Mouse (Mus musculus) heart, embryonic 14.5 days (tissue): ENCODE measurements around the gene Hcn2. TPM values are rescaled to one million over a fixed set of nuclear protein-coding genes. Genes with fewer than 3 reads are reported as not detected.

Experiments
- ATAC-seq: fragments of 200-750 bp; cut with Nextera tagmentation; 2 replicates; pipeline ENCODE4 v1.8.0; 2017; ENCODE audit warnings: low read depth, moderate TSS enrichment; ENCODE audit not compliant: insufficient number of reproducible peaks, insufficient read depth, low FRiP score
- H3K27ac ChIP-seq, 2 experiments: fragments of 200-500 bp in 1 of 2; fragments of 300-500 bp in 1 of 2; sonication (generic) in 1 of 2; replicated peaks in 1 of 2; 2 replicates each; pipeline ENCODE4 v1.5.1; 2012 to 2014; ENCODE audit warnings: low read depth in 2 of 2, low read length in 2 of 2, control low read depth in 1 of 2, mild to moderate bottlenecking in 1 of 2, mixed read lengths in 1 of 2; ENCODE audit not compliant: control insufficient read depth in 1 of 2, insufficient read depth in 1 of 2
- H3K27me3 ChIP-seq: fragments of 300-500 bp; sonication (generic); 2 replicates; pipeline ENCODE4 v1.6.1; 2014; ENCODE audit warnings: mild to moderate bottlenecking, low read length, control low read depth; ENCODE audit not compliant: control insufficient read depth, insufficient read depth
- H3K36me3 ChIP-seq: fragments of 300-500 bp; sonication (generic); 2 replicates; pipeline ENCODE4 v1.6.1; 2014; ENCODE audit warnings: mild to moderate bottlenecking, control low read depth, low read length, mixed read lengths; ENCODE audit not compliant: control insufficient read depth, insufficient read depth
- H3K4me1 ChIP-seq, 2 experiments: fragments of 200-500 bp in 1 of 2; fragments of 300-500 bp in 1 of 2; sonication (generic) in 1 of 2; 2 replicates each; pipeline ENCODE4 v1.6.1; 2012 to 2014; ENCODE audit warnings: low read length in 2 of 2, control low read depth in 1 of 2, mixed read lengths in 1 of 2; ENCODE audit not compliant: control insufficient read depth in 2 of 2, insufficient read depth in 2 of 2
- H3K4me2 ChIP-seq: fragments of 300-500 bp; sonication (generic); 2 replicates; pipeline ENCODE4 v1.6.1; 2014; ENCODE audit warnings: mild to moderate bottlenecking, low read length
- H3K4me3 ChIP-seq, 2 experiments: fragments of 200-500 bp in 1 of 2; fragments of 300-500 bp in 1 of 2; sonication (generic) in 1 of 2; 2 replicates each; pipeline ENCODE4 v1.5.1; 2012 to 2014; ENCODE audit warnings: low read length in 2 of 2, mild to moderate bottlenecking in 2 of 2, control low read depth in 1 of 2, low read depth in 1 of 2, moderate library complexity in 1 of 2; ENCODE audit not compliant: control insufficient read depth in 1 of 2, insufficient read depth in 1 of 2
- H3K9ac ChIP-seq: fragments of 300-500 bp; sonication (generic); 2 replicates; pipeline ENCODE4 v1.6.1; 2014; ENCODE audit warnings: mild to moderate bottlenecking, low read length
- H3K9me3 ChIP-seq: fragments of 300-500 bp; sonication (generic); 2 replicates; pipeline ENCODE4 v1.6.1; 2016; ENCODE audit warnings: low read length, control low read depth; ENCODE audit not compliant: control insufficient read depth
- WGBS: fragments of 180-500 bp; shearing (Covaris S2); extraction: QIAGEN DNeasy Blood & Tissue Kit; methylation state at CpG from one replicate; pipeline ENCODE4 v1.1.7; 2014; 5-methylcytosine and 5-hydroxymethylcytosine counted together
- polyA plus RNA-seq: library from polyadenylated mRNA; unstranded; fragments of >200 nt; fragmentation: Nextera tagmentation; extraction: Ambion mirVana; gene quantifications from 2 replicates; pipeline ENCODE4 v1.2.1, GENCODE M21; 2014

Hcn2 gene
- polyA plus RNA-seq, 1 experiment from 2014 or later = 0.05 TPM

- Histone ChIP-seq H3K4me2 (no peak overlapping the region), H3K27me3 (no peaks in the 10 kb centered on the region), H3K36me3 (no peaks in the 10 kb centered on the region), H3K4me3 (no peak overlapping the region), H3K9ac (no peak overlapping the region), H3K27ac (no peak overlapping the region), H3K9me3 (no peaks in the 10 kb centered on the region), H3K4me1 (peaks cover 9 to 13% of the 10 kb centered on the region in 2 experiments)
- no peak for ATAC-seq
- WGBS = 75% methylated on average over 3 of the region's 3 CpGs
Measured at GRCm38 (mm10) chr10:79672088-79672455, 44.4 kb upstream of the Hcn2 start.

- Histone ChIP-seq H3K4me3 (no peak overlapping the region), H3K27ac (no peak overlapping the region), H3K4me2 (no peak overlapping the region), H3K27me3 (no peaks in the 10 kb centered on the region), H3K4me1 (peaks cover 9 to 13% of the 10 kb centered on the region in 2 experiments), H3K9ac (no peak overlapping the region), H3K9me3 (no peaks in the 10 kb centered on the region), H3K36me3 (no peaks in the 10 kb centered on the region)
- no peak for ATAC-seq
- WGBS = 90% methylated on average over 3 of the region's 3 CpGs
Measured at GRCm38 (mm10) chr10:79673054-79673453, 43.4 kb upstream of the Hcn2 start.

- H3K9ac ChIP-seq = no peak overlapping the region
- H3K4me1 ChIP-seq = peaks cover 3 to 9% of the 10 kb centered on the region in 2 experiments
- no peak overlapping the region for H3K27ac ChIP-seq
- H3K9me3 ChIP-seq = no peaks in the 10 kb centered on the region
- no peak overlapping the region for H3K4me2 ChIP-seq
- ATAC-seq = no peak
- H3K4me3 ChIP-seq = no peak overlapping the region
- no peaks in the 10 kb centered on the region for H3K27me3 ChIP-seq
- WGBS = 39% methylated on average over 44 of the region's 44 CpGs
- H3K36me3 ChIP-seq = no peaks in the 10 kb centered on the region
Measured at GRCm38 (mm10) chr10:79675346-79676035, 40.9 kb upstream of the Hcn2 start.

- no peak for ATAC-seq
- H3K27ac ChIP-seq = peak overlapping the region; percentile 79 to 88
- H3K9ac ChIP-seq = peak overlapping the region; percentile 62
- no peaks in the 10 kb centered on the region for H3K27me3 ChIP-seq
- H3K4me3 ChIP-seq = peak overlapping the region; percentile 77 to 88
- peak overlapping the region; percentile 73 for H3K4me2 ChIP-seq
- peaks cover 23% of the 10 kb centered on the region for H3K36me3 ChIP-seq
- peaks cover 21 to 27% of the 10 kb centered on the region in 2 experiments for H3K4me1 ChIP-seq
- 31% methylated on average over 11 of the region's 11 CpGs for WGBS
- H3K9me3 ChIP-seq = no peaks in the 10 kb centered on the region
Measured at GRCm38 (mm10) chr10:79680606-79681495, 35.6 kb upstream of the Hcn2 start.

GRCm38 (mm10) chr10:79681591-79682245, 34.7 kb upstream of the Hcn2 start, which contains the start of gene Cdc34:
TSS of gene Cdc34 (plus strand) at chr10:79682195.
- peak within 1 kb of the TSS; percentile 77 to 88 for H3K4me3 ChIP-seq
- H3K27me3 ChIP-seq = no peaks in the 10 kb centered on the region
- peak within 1 kb of the TSS; percentile 92 for H3K9ac ChIP-seq
- WGBS = under 1% methylated on average over 74 of the region's 84 CpGs
- peaks cover 22 to 33% of the 10 kb centered on the region in 2 experiments for H3K4me1 ChIP-seq
- H3K4me2 ChIP-seq = peak within 1 kb of the TSS; percentile 73
- H3K27ac ChIP-seq = peak within 1 kb of the TSS; percentile 79 to 88
- peaks cover 32% of the 10 kb centered on the region for H3K36me3 ChIP-seq
- ATAC-seq = peak; percentile 94
- no peaks in the 10 kb centered on the region for H3K9me3 ChIP-seq

- peaks cover 27 to 39% of the 10 kb centered on the region in 2 experiments for H3K4me1 ChIP-seq
- no peaks in the 10 kb centered on the region for H3K9me3 ChIP-seq
- peak overlapping the region; percentile 71 for H3K4me2 ChIP-seq
- no peaks in the 10 kb centered on the region for H3K27me3 ChIP-seq
- H3K27ac ChIP-seq = peak overlapping the region; percentile 65 to 88
- WGBS = 0% methylated on average over 10 of the region's 10 CpGs
- H3K9ac ChIP-seq = peak overlapping the region; percentile 92
- no peak for ATAC-seq
- H3K36me3 ChIP-seq = peaks cover 40% of the 10 kb centered on the region
- peak overlapping the region; percentile 77 to 88 for H3K4me3 ChIP-seq
Measured at GRCm38 (mm10) chr10:79682551-79682915, 33.9 kb upstream of the Hcn2 start.

GRCm38 (mm10) chr10:79682916-79683582, 33.4 kb upstream of the Hcn2 start:
- Histone ChIP-seq H3K36me3 (peaks cover 45% of the 10 kb centered on the region), H3K27me3 (no peaks in the 10 kb centered on the region), H3K4me3 (peak overlapping the region; percentile 77 to 88), H3K9me3 (no peaks in the 10 kb centered on the region), H3K27ac (peak overlapping the region; percentile 68 to 88), H3K4me2 (peak overlapping the region; percentile 71), H3K9ac (peak overlapping the region; percentile 92), H3K4me1 (peaks cover 27 to 39% of the 10 kb centered on the region in 2 experiments)
- under 1% methylated on average over 10 of the region's 10 CpGs for WGBS
- ATAC-seq = no peak
